Mouse (Mus musculus): Measurements from ENCODE around the gene Gm20931. TPM values are rescaled to one million over a fixed set of nuclear protein-coding genes. Genes with fewer than 3 reads are reported as not detected.
"Not testable (repeated sequence)": the region's sequence is repeated elsewhere in the genome, so short reads cannot be mapped to it uniquely, and the experiment has no call there.

Gene Gm20931
- not detected for total RNA-seq (2021)
- long read RNA-seq, experiment 1 = 0 reads
- long read RNA-seq, experiment 2 = 0 reads

GRCm38 (mm10) chrY:55213420-55213819, at the start of gene Gm20931:
TSS of gene Gm20931 (plus strand) at chrY:55213720.
- not testable (repeated sequence) for H3K27ac ChIP-seq; H3K4me3 ChIP-seq; DNase-seq (ENCODE audit: low spot score in 2 of 2)
